Mouse (Mus musculus) limb, embryonic 14.5 days (tissue): ENCODE measurements at regions not wholly inside any gene's neighbourhood (a gene's known extent, or its start where the extent isn't known, plus 50 kb on each side); places are given as distances from the start of the nearest gene placed in this dataset.
"Not testable (repeated sequence)": the region's sequence is repeated elsewhere in the genome, so short reads cannot be mapped to it uniquely, and the experiment has no call there.

ENCODE experiments used
- ATAC-seq: fragments of 200-750 bp; cut with Nextera tagmentation; 2 replicates; pipeline ENCODE4 v1.8.0; 2017; ENCODE audit warnings: low read depth, moderate number of reproducible peaks, moderate TSS enrichment; ENCODE audit not compliant: low FRiP score
- DNase-seq: peaks from one replicate; pipeline ENCODE4 v3.0.0-alpha.2; 2015; ENCODE audit warnings: low spot score
- H3K27ac ChIP-seq: fragments of 300-500 bp; sonication (generic); replicated peaks from 2 replicates; pipeline ENCODE4 v1.5.1; 2014; ENCODE audit warnings: low read depth, mild to moderate bottlenecking, low read length, moderate library complexity, mixed read lengths
- H3K27me3 ChIP-seq: fragments of 300-500 bp; sonication (generic); 2 replicates; pipeline ENCODE4 v1.6.1; 2014; ENCODE audit warnings: low read length, mixed read lengths; ENCODE audit not compliant: control insufficient read depth, insufficient read depth
- H3K36me3 ChIP-seq: fragments of 300-500 bp; sonication (generic); 2 replicates; pipeline ENCODE4 v1.6.1; 2014; ENCODE audit warnings: mild to moderate bottlenecking, low read length, moderate library complexity, mixed read lengths; ENCODE audit not compliant: control insufficient read depth, insufficient read depth
- H3K4me1 ChIP-seq: fragments of 300-500 bp; sonication (generic); 2 replicates; pipeline ENCODE4 v1.6.1; 2014; ENCODE audit warnings: antibody characterized with exemption, low read length, mixed read lengths; ENCODE audit not compliant: control insufficient read depth, insufficient read depth
- H3K4me2 ChIP-seq: fragments of 300-500 bp; sonication (generic); replicated peaks from 2 replicates; pipeline ENCODE4 v1.6.1; 2014; ENCODE audit warnings: low read depth, mild to moderate bottlenecking, low read length, moderate library complexity; ENCODE audit not compliant: severe bottlenecking
- H3K4me3 ChIP-seq: fragments of 300-500 bp; sonication (generic); replicated peaks from 2 replicates; pipeline ENCODE4 v1.5.1; 2014; ENCODE audit warnings: low read length
- H3K9ac ChIP-seq: fragments of 300-500 bp; sonication (generic); 2 replicates; pipeline ENCODE4 v1.6.1; 2014; ENCODE audit warnings: mild to moderate bottlenecking, low read depth, low read length, moderate library complexity; ENCODE audit not compliant: severe bottlenecking
- H3K9me3 ChIP-seq: fragments of 300-500 bp; sonication (generic); 2 replicates; pipeline ENCODE4 v1.6.1; 2016; ENCODE audit warnings: low read length; ENCODE audit not compliant: control insufficient read depth
- POLR2A ChIP-seq: fragments of 200-500 bp; IDR thresholded peaks from 2 replicates; pipeline ENCODE4 v1.8.0; 2012; ENCODE audit warnings: inconsistent platforms, mild to moderate bottlenecking, moderate library complexity, borderline replicate concordance; ENCODE audit not compliant: insufficient read depth, insufficient read length; ENCODE audit errors: extremely low read depth
- WGBS: fragments of 180-500 bp; shearing (Covaris S2); extraction: QIAGEN DNeasy Blood & Tissue Kit; methylation state at CpG from one replicate; pipeline ENCODE4 v1.1.7; 2014; 5-methylcytosine and 5-hydroxymethylcytosine counted together

DNA sequence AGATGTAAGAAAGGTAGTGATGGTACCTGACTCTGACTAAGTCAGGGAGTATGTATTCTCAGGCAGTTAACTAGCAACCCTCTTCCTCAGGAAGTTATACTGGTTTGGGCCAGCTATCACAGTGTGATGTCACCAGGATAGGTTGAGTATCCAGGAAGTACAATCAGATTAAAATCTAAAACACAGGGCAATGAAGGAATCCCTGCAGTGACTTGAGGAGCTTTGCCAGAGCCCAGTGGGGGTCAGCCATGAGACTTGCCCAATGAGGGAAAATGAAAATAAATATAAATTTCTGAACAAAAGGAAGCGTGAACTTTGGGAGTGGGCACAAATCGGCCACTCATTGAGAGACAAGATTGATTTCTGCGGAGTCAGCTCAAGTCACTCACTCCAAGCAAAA, 311.8 kb upstream of the Rgma start:
- no peak overlapping the region for H3K27ac ChIP-seq
- H3K4me2 ChIP-seq = no peak overlapping the region
- H3K4me1 ChIP-seq = no peaks in the 10 kb centered on the region
- H3K36me3 ChIP-seq = no peaks in the 10 kb centered on the region
- TF ChIP-seq POLR2A = no peak
- H3K4me3 ChIP-seq = no peak overlapping the region
- H3K9ac ChIP-seq = no peak overlapping the region
- no peak for DNase-seq
- H3K27me3 ChIP-seq = no peaks in the 10 kb centered on the region
- no peaks in the 10 kb centered on the region for H3K9me3 ChIP-seq
- ATAC-seq = no peak
- 86% methylated on average over 3 of the region's 3 CpGs for WGBS

DNA sequence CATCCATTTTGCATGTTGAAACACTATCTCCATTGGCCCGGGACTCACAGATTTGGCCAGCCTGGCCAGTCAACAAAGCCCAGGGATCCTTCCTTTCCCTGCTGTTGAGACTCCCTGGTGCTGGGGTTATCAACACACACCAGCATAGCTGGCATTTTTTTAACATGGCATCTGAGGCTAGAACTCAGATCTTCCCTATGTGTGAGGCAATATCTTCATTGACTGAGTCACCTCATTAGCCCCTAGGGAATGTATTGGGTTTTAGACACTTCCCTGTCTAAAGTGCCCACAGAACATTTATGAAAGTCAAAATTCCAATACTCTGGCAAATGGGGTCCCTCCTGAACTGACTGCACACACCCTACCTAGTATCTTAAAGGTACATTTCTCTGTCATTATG, 306.8 kb upstream of the Rgma start:
- TF ChIP-seq POLR2A = no peak
- ATAC-seq = no peak
- H3K9me3 ChIP-seq = no peaks in the 10 kb centered on the region
- H3K4me3 ChIP-seq = no peak overlapping the region
- no peaks in the 10 kb centered on the region for H3K27me3 ChIP-seq
- H3K27ac ChIP-seq = no peak overlapping the region
- H3K9ac ChIP-seq = no peak overlapping the region
- no peaks in the 10 kb centered on the region for H3K4me1 ChIP-seq
- DNase-seq = no peak
- H3K4me2 ChIP-seq = no peak overlapping the region
- no peaks in the 10 kb centered on the region for H3K36me3 ChIP-seq
- WGBS = 95% methylated on average over 1 of the region's 1 CpGs

DNA sequence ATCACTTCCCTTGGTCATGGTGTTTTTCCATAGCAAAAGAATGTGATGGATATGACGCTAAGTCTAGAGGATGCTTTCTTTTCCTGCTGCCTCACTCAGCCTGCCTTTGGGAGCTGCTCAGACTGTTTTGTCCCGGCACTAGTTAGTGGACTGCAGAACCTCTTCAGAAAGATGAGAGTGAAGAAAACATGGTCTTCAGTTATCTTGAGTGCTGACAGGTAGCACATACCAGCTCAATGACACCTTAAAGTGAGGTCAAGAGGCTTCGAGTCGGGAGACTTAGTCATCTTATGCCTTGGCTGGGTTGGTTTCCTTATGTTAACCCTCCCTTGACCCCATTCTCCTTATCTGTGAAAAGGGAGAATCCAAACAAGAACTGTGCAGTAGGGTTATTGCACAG, 306.0 kb upstream of the Rgma start:
- ATAC-seq (no peak), DNase-seq (no peak)
- H3K9ac ChIP-seq = no peak overlapping the region
- no peaks in the 10 kb centered on the region for H3K9me3 ChIP-seq
- WGBS = 82% methylated on average over 4 of the region's 4 CpGs
- H3K36me3 ChIP-seq = no peaks in the 10 kb centered on the region
- no peaks in the 10 kb centered on the region for H3K27me3 ChIP-seq
- H3K27ac ChIP-seq = no peak overlapping the region
- no peak for TF ChIP-seq POLR2A
- H3K4me2 ChIP-seq = no peak overlapping the region
- no peaks in the 10 kb centered on the region for H3K4me1 ChIP-seq
- no peak overlapping the region for H3K4me3 ChIP-seq

DNA sequence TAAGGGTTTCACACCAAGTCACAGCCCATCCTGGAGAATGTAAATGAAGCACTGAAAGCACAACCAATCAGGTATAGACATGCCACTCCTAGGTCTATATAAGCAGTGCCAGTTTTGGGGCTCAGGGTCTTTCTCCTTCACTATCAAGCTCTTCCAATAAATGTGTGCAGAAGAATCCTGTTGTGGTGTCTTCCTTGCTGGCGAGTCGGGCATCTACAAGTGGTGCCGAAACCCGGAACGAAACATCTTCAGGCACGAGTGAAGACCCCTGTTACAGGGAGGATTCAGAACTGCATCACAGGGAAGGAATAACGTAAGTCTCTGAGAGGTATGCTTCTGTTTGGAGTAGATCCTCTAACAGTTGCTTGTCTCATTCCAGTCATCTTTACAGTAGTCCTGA, 299.9 kb upstream of the Rgma start:
- not testable (repeated sequence) for ATAC-seq
- WGBS = 98% methylated on average over 7 of the region's 7 CpGs

DNA sequence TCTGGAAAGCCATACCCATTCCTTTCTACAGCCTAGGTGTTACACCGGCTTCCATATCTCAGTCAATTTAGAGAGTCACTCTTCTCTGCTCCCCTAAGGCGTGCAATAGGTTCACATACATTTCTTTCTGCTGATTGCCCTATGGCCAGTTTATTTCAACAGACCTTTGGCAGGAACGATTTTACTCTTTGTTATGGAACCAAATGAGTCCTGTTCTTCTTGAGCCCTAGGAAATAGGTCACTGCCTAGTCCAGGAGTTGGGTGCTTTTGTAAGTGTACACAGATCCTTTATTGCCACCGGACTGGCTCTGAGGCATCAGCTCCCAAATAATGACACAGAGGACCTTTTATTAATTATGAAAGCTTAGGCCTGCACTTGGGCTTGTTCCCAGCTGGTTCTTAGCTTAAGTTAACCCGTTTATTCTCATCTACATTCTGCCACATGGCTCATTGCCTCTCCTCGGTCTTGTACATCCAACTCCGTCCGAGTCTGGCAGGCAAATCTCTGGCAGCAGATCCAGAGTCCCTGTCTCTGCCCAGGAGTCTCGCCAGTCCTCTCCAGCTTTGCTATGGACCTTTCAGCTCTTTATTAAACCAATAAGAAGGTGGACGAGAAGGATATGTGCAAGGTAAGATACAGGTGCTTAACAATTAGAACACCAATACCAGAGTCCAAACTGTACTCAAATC, 287.7 kb upstream of the Rgma start:
- WGBS = 76% methylated on average over 10 of the region's 10 CpGs
- DNase-seq = no peak
- TF ChIP-seq POLR2A = no peak
- no peaks in the 10 kb centered on the region for H3K36me3 ChIP-seq
- H3K4me1 ChIP-seq = no peaks in the 10 kb centered on the region
- no peak for ATAC-seq
- no peak overlapping the region for H3K9ac ChIP-seq
- H3K4me3 ChIP-seq = no peak overlapping the region
- H3K27ac ChIP-seq = no peak overlapping the region
- H3K27me3 ChIP-seq = no peaks in the 10 kb centered on the region
- no peaks in the 10 kb centered on the region for H3K9me3 ChIP-seq
- no peak overlapping the region for H3K4me2 ChIP-seq

More for the DNA sequence above, 299.9 kb upstream of the Rgma start:
- H3K36me3 ChIP-seq, H3K27me3 ChIP-seq, H3K4me2 ChIP-seq, H3K9ac ChIP-seq, H3K9me3 ChIP-seq, H3K27ac ChIP-seq, H3K4me3 ChIP-seq, H3K4me1 ChIP-seq, DNase-seq: not testable (repeated sequence)

DNA sequence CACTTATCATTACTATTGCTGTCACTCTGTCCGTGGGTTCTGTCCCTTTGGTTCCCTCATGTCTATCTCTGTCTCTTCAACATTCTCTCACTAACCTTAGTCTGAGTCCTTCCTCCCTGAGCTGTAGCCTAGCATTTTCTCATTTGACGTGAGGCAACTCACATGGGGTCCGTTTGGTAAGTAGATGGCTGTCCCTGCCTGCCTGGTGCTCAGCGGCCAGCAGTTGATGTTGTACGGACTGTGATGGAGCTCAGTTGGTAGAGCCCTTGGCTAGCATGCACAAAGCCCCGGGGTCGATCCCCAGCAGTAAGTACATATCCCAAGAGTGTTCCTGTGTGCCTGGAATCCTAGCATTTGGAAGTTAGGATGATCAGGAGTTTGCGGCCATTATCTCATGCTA, 287.0 kb upstream of the Rgma start:
- Histone ChIP-seq H3K27me3 (no peaks in the 10 kb centered on the region), H3K9ac (no peak overlapping the region), H3K9me3 (no peaks in the 10 kb centered on the region), H3K4me2 (no peak overlapping the region), H3K4me3 (no peak overlapping the region), H3K27ac (no peak overlapping the region), H3K4me1 (no peaks in the 10 kb centered on the region), H3K36me3 (no peaks in the 10 kb centered on the region)
- TF ChIP-seq POLR2A = no peak
- DNase-seq = no peak
- no peak for ATAC-seq
- 86% methylated on average over 8 of the region's 8 CpGs for WGBS
